Mouse (Mus musculus): Measurements from ENCODE around the gene Tex11. TPM values are rescaled to one million over a fixed set of nuclear protein-coding genes. Genes with fewer than 3 reads are reported as not detected.

The Tex11 gene
- polyA plus RNA-seq, 1 experiment from 2014 or later, result 0.11 TPM

- H3K36me3 ChIP-seq (ENCODE audit: control insufficient read depth, insufficient read depth, low read length), result no peaks in the 10 kb centered on the region
- DNase-seq (ENCODE audit: low spot score, missing footprints) (no peak), ATAC-seq (ENCODE audit: low FRiP score) (no peak)
- no peak overlapping the region for H3K4me3 ChIP-seq (ENCODE audit: low read depth, low read length)
- H3K27ac ChIP-seq (ENCODE audit: low read depth, low read length), result no peak overlapping the region
- no peak overlapping the region for H3K4me2 ChIP-seq
- no peak overlapping the region for H3K9ac ChIP-seq (ENCODE audit: low read length)
- no peaks in the 10 kb centered on the region for H3K4me1 ChIP-seq (ENCODE audit: control insufficient read depth, insufficient read depth, low read length)
- 82% methylated on average over 1 of the region's 1 CpGs for WGBS
- no peaks in the 10 kb centered on the region for H3K9me3 ChIP-seq (ENCODE audit: control insufficient read depth, low read length)
- no peaks in the 10 kb centered on the region for H3K27me3 ChIP-seq (ENCODE audit: control insufficient read depth, insufficient read depth, low read length)
These were observed 233.9 kb downstream of the Tex11 start for GRCm38 (mm10) chrX:100825557-100825956.

- ATAC-seq (ENCODE audit: low FRiP score), result peak; percentile 63; the same call in 1 of the 2 replicates
- no peaks in the 10 kb centered on the region for H3K9me3 ChIP-seq (ENCODE audit: control insufficient read depth, low read length)
- no peak overlapping the region for H3K9ac ChIP-seq (ENCODE audit: low read length)
- H3K36me3 ChIP-seq (ENCODE audit: control insufficient read depth, insufficient read depth, low read length), result no peaks in the 10 kb centered on the region
- no peaks in the 10 kb centered on the region for H3K27me3 ChIP-seq (ENCODE audit: control insufficient read depth, insufficient read depth, low read length)
- H3K4me3 ChIP-seq (ENCODE audit: low read depth, low read length), result no peak overlapping the region
- H3K4me2 ChIP-seq, result no peak overlapping the region
- H3K4me1 ChIP-seq (ENCODE audit: control insufficient read depth, insufficient read depth, low read length), result no peaks in the 10 kb centered on the region
- WGBS, result 67% methylated on average over 1 of the region's 1 CpGs
- no peak overlapping the region for H3K27ac ChIP-seq (ENCODE audit: low read depth, low read length)
- no peak for DNase-seq (ENCODE audit: low spot score, missing footprints)
These were observed 238.3 kb downstream of the Tex11 start for GRCm38 (mm10) chrX:100821149-100821548.

GRCm38 (mm10) chrX:100818681-100819080 is 240.8 kb downstream of the Tex11 start:
- no peaks in the 10 kb centered on the region for H3K9me3 ChIP-seq (ENCODE audit: control insufficient read depth, low read length)
- no peak overlapping the region for H3K27ac ChIP-seq (ENCODE audit: low read depth, low read length)
- H3K36me3 ChIP-seq (ENCODE audit: control insufficient read depth, insufficient read depth, low read length), result no peaks in the 10 kb centered on the region
- WGBS, result 81% methylated on average over 9 of the region's 9 CpGs
- ATAC-seq (ENCODE audit: low FRiP score) (no peak), DNase-seq (ENCODE audit: low spot score, missing footprints) (no peak)
- no peak overlapping the region for H3K4me3 ChIP-seq (ENCODE audit: low read depth, low read length)
- no peaks in the 10 kb centered on the region for H3K4me1 ChIP-seq (ENCODE audit: control insufficient read depth, insufficient read depth, low read length)
- H3K4me2 ChIP-seq, result no peak overlapping the region
- no peaks in the 10 kb centered on the region for H3K27me3 ChIP-seq (ENCODE audit: control insufficient read depth, insufficient read depth, low read length)
- no peak overlapping the region for H3K9ac ChIP-seq (ENCODE audit: low read length)

- H3K27ac ChIP-seq (ENCODE audit: low read depth, low read length), result no peak overlapping the region
- no peaks in the 10 kb centered on the region for H3K9me3 ChIP-seq (ENCODE audit: control insufficient read depth, low read length)
- ATAC-seq (ENCODE audit: low FRiP score) (no peak), DNase-seq (ENCODE audit: low spot score, missing footprints) (no peak)
- 90% methylated on average over 7 of the region's 7 CpGs for WGBS
- H3K27me3 ChIP-seq (ENCODE audit: control insufficient read depth, insufficient read depth, low read length), result no peaks in the 10 kb centered on the region
- H3K4me1 ChIP-seq (ENCODE audit: control insufficient read depth, insufficient read depth, low read length), result no peaks in the 10 kb centered on the region
- H3K4me2 ChIP-seq, result no peak overlapping the region
- no peak overlapping the region for H3K9ac ChIP-seq (ENCODE audit: low read length)
- H3K36me3 ChIP-seq (ENCODE audit: control insufficient read depth, insufficient read depth, low read length), result no peaks in the 10 kb centered on the region
- H3K4me3 ChIP-seq (ENCODE audit: low read depth, low read length), result no peak overlapping the region
These were observed 243.7 kb downstream of the Tex11 start for GRCm38 (mm10) chrX:100815766-100816165.

- H3K36me3 ChIP-seq (ENCODE audit: control insufficient read depth, insufficient read depth, low read length), result no peaks in the 10 kb centered on the region
- WGBS, result 86% methylated on average over 8 of the region's 8 CpGs
- no peak overlapping the region for H3K27ac ChIP-seq (ENCODE audit: low read depth, low read length)
- no peak overlapping the region for H3K4me2 ChIP-seq
- no peaks in the 10 kb centered on the region for H3K9me3 ChIP-seq (ENCODE audit: control insufficient read depth, low read length)
- no peak overlapping the region for H3K4me3 ChIP-seq (ENCODE audit: low read depth, low read length)
- no peaks in the 10 kb centered on the region for H3K4me1 ChIP-seq (ENCODE audit: control insufficient read depth, insufficient read depth, low read length)
- no peak for DNase-seq (ENCODE audit: low spot score, missing footprints)
- H3K9ac ChIP-seq (ENCODE audit: low read length), result no peak overlapping the region
- ATAC-seq (ENCODE audit: low FRiP score), result no peak
- no peaks in the 10 kb centered on the region for H3K27me3 ChIP-seq (ENCODE audit: control insufficient read depth, insufficient read depth, low read length)
These were observed 245.3 kb downstream of the Tex11 start for GRCm38 (mm10) chrX:100814139-100814538.

- no peaks in the 10 kb centered on the region for H3K9me3 ChIP-seq (ENCODE audit: control insufficient read depth, low read length)
- ATAC-seq (ENCODE audit: low FRiP score) (no peak), DNase-seq (ENCODE audit: low spot score, missing footprints) (no peak)
- H3K4me1 ChIP-seq (ENCODE audit: control insufficient read depth, insufficient read depth, low read length), result no peaks in the 10 kb centered on the region
- H3K27ac ChIP-seq (ENCODE audit: low read depth, low read length), result no peak overlapping the region
- H3K4me2 ChIP-seq, result no peak overlapping the region
- H3K4me3 ChIP-seq (ENCODE audit: low read depth, low read length), result no peak overlapping the region
- H3K9ac ChIP-seq (ENCODE audit: low read length), result no peak overlapping the region
- H3K36me3 ChIP-seq (ENCODE audit: control insufficient read depth, insufficient read depth, low read length), result peaks cover 2% of the 10 kb centered on the region; the same call in 1 of the 2 replicates
- H3K27me3 ChIP-seq (ENCODE audit: control insufficient read depth, insufficient read depth, low read length), result 0 out of 2 replicates have a peak, but pooled peaks cover 2% of the 10 kb centered on the region
- WGBS, result 88% methylated on average over 4 of the region's 4 CpGs
These were observed 248.3 kb downstream of the Tex11 start for GRCm38 (mm10) chrX:100811129-100811528.

GRCm38 (mm10) chrX:100802034-100802433 is 257.4 kb downstream of the Tex11 start:
- H3K27ac ChIP-seq (ENCODE audit: low read depth, low read length), result no peak overlapping the region
- H3K9ac ChIP-seq (ENCODE audit: low read length), result no peak overlapping the region
- ATAC-seq (ENCODE audit: low FRiP score), result no peak
- WGBS, result 81% methylated on average over 6 of the region's 6 CpGs
- peaks cover 4% of the 10 kb centered on the region; the same call in 1 of the 2 replicates for H3K36me3 ChIP-seq (ENCODE audit: control insufficient read depth, insufficient read depth, low read length)
- no peak for DNase-seq (ENCODE audit: low spot score, missing footprints)
- H3K4me1 ChIP-seq (ENCODE audit: control insufficient read depth, insufficient read depth, low read length), result no peaks in the 10 kb centered on the region
- no peak overlapping the region for H3K4me2 ChIP-seq
- H3K9me3 ChIP-seq (ENCODE audit: control insufficient read depth, low read length), result no peaks in the 10 kb centered on the region
- no peaks in the 10 kb centered on the region; the same call in 1 of the 2 replicates for H3K27me3 ChIP-seq (ENCODE audit: control insufficient read depth, insufficient read depth, low read length)
- H3K4me3 ChIP-seq (ENCODE audit: low read depth, low read length), result no peak overlapping the region

- no peak for DNase-seq (ENCODE audit: low spot score, missing footprints)
These were observed 258.8 kb downstream of the Tex11 start for GRCm38 (mm10) chrX:100800643-100801042.

GRCm38 (mm10) chrX:100797851-100798527 is 261.5 kb downstream of the Tex11 start:
- 0 out of 2 replicates have a peak, but pooled peaks cover 2% of the 10 kb centered on the region for H3K36me3 ChIP-seq (ENCODE audit: control insufficient read depth, insufficient read depth, low read length)
- no peak overlapping the region for H3K4me2 ChIP-seq
- DNase-seq (ENCODE audit: low spot score, missing footprints), result no peak
- no peak overlapping the region for H3K9ac ChIP-seq (ENCODE audit: low read length)
- 85% methylated on average over 7 of the region's 7 CpGs for WGBS
- no peak overlapping the region for H3K27ac ChIP-seq (ENCODE audit: low read depth, low read length)
- no peaks in the 10 kb centered on the region for H3K4me1 ChIP-seq (ENCODE audit: control insufficient read depth, insufficient read depth, low read length)
- no peaks in the 10 kb centered on the region for H3K9me3 ChIP-seq (ENCODE audit: control insufficient read depth, low read length)
- no peak for ATAC-seq (ENCODE audit: low FRiP score)
- H3K27me3 ChIP-seq (ENCODE audit: control insufficient read depth, insufficient read depth, low read length), result no peaks in the 10 kb centered on the region; the same call in 1 of the 2 replicates
- no peak overlapping the region for H3K4me3 ChIP-seq (ENCODE audit: low read depth, low read length)

More at GRCm38 (mm10) chrX:100800643-100801042, 258.8 kb downstream of the Tex11 start:
- H3K4me1 ChIP-seq (ENCODE audit: control insufficient read depth, insufficient read depth, low read length), result no peaks in the 10 kb centered on the region
- no peak overlapping the region for H3K9ac ChIP-seq (ENCODE audit: low read length)
- no peaks in the 10 kb centered on the region for H3K9me3 ChIP-seq (ENCODE audit: control insufficient read depth, low read length)
- WGBS, result 29% methylated on average over 2 of the region's 2 CpGs
- H3K4me3 ChIP-seq (ENCODE audit: low read depth, low read length), result no peak overlapping the region
- 0 out of 2 replicates have a peak, but pooled peaks have one; percentile 52 for ATAC-seq (ENCODE audit: low FRiP score)
- no peak overlapping the region for H3K27ac ChIP-seq (ENCODE audit: low read depth, low read length)
- no peaks in the 10 kb centered on the region; the same call in 1 of the 2 replicates for H3K27me3 ChIP-seq (ENCODE audit: control insufficient read depth, insufficient read depth, low read length)
- H3K4me2 ChIP-seq, result no peak overlapping the region
- H3K36me3 ChIP-seq (ENCODE audit: control insufficient read depth, insufficient read depth, low read length), result 0 out of 2 replicates have a peak, but pooled peaks cover 2% of the 10 kb centered on the region

Data from midbrain, embryonic 11.5 days (tissue).